In genomic region chr5:88958966-88959365, GRCm38 (mm10) we compare ENCODE assay signal across 23 mouse cellular contexts.
DNase-seq lines count a peak whose midpoint lies in the region; ATAC-seq and TF ChIP-seq lines count a peak whose summit lies in the region.
"Had no signal": no experiment of that assay in that cellular context is flagged by ENCODE, and none has a peak within 500 bp of the region (broad histone marks: within the 10 kb centered on the region; RNA-seq: fewer than 3 reads in every experiment).

No protein-coding gene starts in this region.

- no peak for ATAC-seq in hindbrain, postnatal 0 days
- ATAC-seq: forebrain, embryonic 15.5 days; lung, postnatal 0 days had no signal

- intact Hi-C loops in left cerebral cortex, adult 2 months (cut with DNase I), result no loop called here

- H3K4me3 ChIP-seq in hindbrain, postnatal 0 days (ENCODE audit: low read length), result no peak overlapping the region
- no peak overlapping the region for H3K4me3 ChIP-seq in hindbrain, embryonic 10.5 days
- H3K4me3 ChIP-seq in brown adipose tissue, adult 24 weeks (ENCODE audit: insufficient read depth, low read depth, low read length), result no peak overlapping the region
- H3K4me3 ChIP-seq in left cerebral cortex, adult 2 months, result no peak overlapping the region
- H3K4me3 ChIP-seq: embryonic facial prominence, embryonic 10.5 days; forebrain, embryonic 15.5 days; heart, embryonic 12.5 days; hindbrain, embryonic 12.5 days; midbrain, embryonic 10.5 days; neural tube, embryonic 15.5 days had no signal

- no peaks in the 10 kb centered on the region for H3K4me1 ChIP-seq in hindbrain, postnatal 0 days (ENCODE audit: insufficient read depth, low read length)
- H3K4me1 ChIP-seq in hindbrain, embryonic 10.5 days (replicated peaks), result no peaks in the 10 kb centered on the region
- H3K4me1 ChIP-seq in brown adipose tissue, adult 24 weeks (ENCODE audit: control insufficient read depth, insufficient read depth, insufficient read length, low read length), result no peaks in the 10 kb centered on the region
- H3K4me1 ChIP-seq: embryonic facial prominence, embryonic 10.5 days; forebrain, embryonic 15.5 days; hindbrain, embryonic 12.5 days had no signal

- no peak for TF ChIP-seq CTCF in hindbrain, postnatal 0 days (IDR thresholded peaks at IDR 0.05; ENCODE audit: low read depth)
- TF ChIP-seq CTCF in left cerebral cortex, adult 2 months (IDR thresholded peaks at IDR 0.05), result no peak

- no peaks in the 10 kb centered on the region for H3K27me3 ChIP-seq in hindbrain, postnatal 0 days (ENCODE audit: insufficient read depth, low read length)
- H3K27me3 ChIP-seq in hindbrain, embryonic 10.5 days (ENCODE audit: insufficient read depth, poor library complexity, severe bottlenecking), result no peaks in the 10 kb centered on the region
- H3K27me3 ChIP-seq: forebrain, embryonic 15.5 days; heart, embryonic 12.5 days; hindbrain, embryonic 12.5 days; neural tube, embryonic 15.5 days had no signal

- peak overlapping the region; percentile 16; the same call in 1 of the 2 replicates for H3K27ac ChIP-seq in hindbrain, postnatal 0 days
- no peak overlapping the region for H3K27ac ChIP-seq in hindbrain, embryonic 10.5 days
- H3K27ac ChIP-seq in brown adipose tissue, adult 24 weeks (replicated peaks; ENCODE audit: low read depth, low read length), result 0 out of 2 replicates have a peak overlapping the region, but pooled peaks have one; percentile 0
- peak overlapping the region; percentile 81 for H3K27ac ChIP-seq in left cerebral cortex, adult 2 months
- H3K27ac ChIP-seq: embryonic facial prominence, embryonic 10.5 days; forebrain, embryonic 15.5 days; hindbrain, embryonic 12.5 days; kidney, postnatal 0 days; macrophage; midbrain, embryonic 10.5 days; neural tube, embryonic 15.5 days; stomach, postnatal 0 days had no signal

- WGBS in hindbrain, postnatal 0 days, result 95% methylated on average over 5 of the region's 5 CpGs
- WGBS in hindbrain, embryonic 10.5 days, result 89% methylated on average over 5 of the region's 5 CpGs

- H3K9ac ChIP-seq in hindbrain, postnatal 0 days (replicated peaks; ENCODE audit: low read length), result no peak overlapping the region
- H3K9ac ChIP-seq: forebrain, embryonic 15.5 days; heart, embryonic 12.5 days; hindbrain, embryonic 12.5 days; neural tube, embryonic 15.5 days had no signal

- no peak for DNase-seq in hindbrain, postnatal 0 days (ENCODE audit: low spot score)
- DNase-seq in hindbrain, embryonic 10.5 days (ENCODE audit: low spot score), result no peak
- peak; percentile 51 to 55 for DNase-seq in left cerebral cortex, adult 2 months (ENCODE audit: extremely low spot score in 1 of 2, low spot score in 2 of 2)
- peak; percentile 22 for DNase-seq in right cerebral cortex, postnatal 14 days
- no peak for DNase-seq in T-cell, adult 2 months (ENCODE audit: low spot score)
- no peak for DNase-seq in lung, adult 18-20 months
- DNase-seq: adrenal gland, postnatal 10 days; cerebellum, adult 9-11 months; gastrocnemius, postnatal 10 days; heart, adult 18-20 months; heart, postnatal 10 days; kidney, adult 11 months had no signal

- no peak overlapping the region for H3K4me2 ChIP-seq in hindbrain, postnatal 0 days (ENCODE audit: low read depth, low read length)
- H3K4me2 ChIP-seq: forebrain, embryonic 15.5 days; heart, embryonic 12.5 days; hindbrain, embryonic 12.5 days; neural tube, embryonic 15.5 days had no signal

- H3K9me3 ChIP-seq in hindbrain, postnatal 0 days (ENCODE audit: low read length), result no peaks in the 10 kb centered on the region
- H3K9me3 ChIP-seq in hindbrain, embryonic 10.5 days, result no peaks in the 10 kb centered on the region
- H3K9me3 ChIP-seq: embryonic facial prominence, embryonic 10.5 days; forebrain, embryonic 15.5 days; heart, embryonic 12.5 days; hindbrain, embryonic 12.5 days; midbrain, embryonic 10.5 days; neural tube, embryonic 15.5 days had no signal

- no peaks in the 10 kb centered on the region for H3K36me3 ChIP-seq in hindbrain, postnatal 0 days (ENCODE audit: insufficient read depth, low read length)
- no peaks in the 10 kb centered on the region for H3K36me3 ChIP-seq in hindbrain, embryonic 10.5 days
- H3K36me3 ChIP-seq: embryonic facial prominence, embryonic 10.5 days; forebrain, embryonic 15.5 days; hindbrain, embryonic 12.5 days; midbrain, embryonic 10.5 days; neural tube, embryonic 15.5 days had no signal

Comparison
In these comparisons a context has a peak if more than half of its experiments do, and no peak if none do; other contexts are left out.
1. DNase-seq: peak in left cerebral cortex, adult 2 months (2 of 2) and right cerebral cortex, postnatal 14 days (single experiment); none in hindbrain, postnatal 0 days (single experiment), hindbrain, embryonic 10.5 days (single experiment), T-cell, adult 2 months (single experiment) and lung, adult 18-20 months (0 of 2).